Mouse (Mus musculus): ENCODE results near the gene Sdc3.

Gene Sdc3

DNA sequence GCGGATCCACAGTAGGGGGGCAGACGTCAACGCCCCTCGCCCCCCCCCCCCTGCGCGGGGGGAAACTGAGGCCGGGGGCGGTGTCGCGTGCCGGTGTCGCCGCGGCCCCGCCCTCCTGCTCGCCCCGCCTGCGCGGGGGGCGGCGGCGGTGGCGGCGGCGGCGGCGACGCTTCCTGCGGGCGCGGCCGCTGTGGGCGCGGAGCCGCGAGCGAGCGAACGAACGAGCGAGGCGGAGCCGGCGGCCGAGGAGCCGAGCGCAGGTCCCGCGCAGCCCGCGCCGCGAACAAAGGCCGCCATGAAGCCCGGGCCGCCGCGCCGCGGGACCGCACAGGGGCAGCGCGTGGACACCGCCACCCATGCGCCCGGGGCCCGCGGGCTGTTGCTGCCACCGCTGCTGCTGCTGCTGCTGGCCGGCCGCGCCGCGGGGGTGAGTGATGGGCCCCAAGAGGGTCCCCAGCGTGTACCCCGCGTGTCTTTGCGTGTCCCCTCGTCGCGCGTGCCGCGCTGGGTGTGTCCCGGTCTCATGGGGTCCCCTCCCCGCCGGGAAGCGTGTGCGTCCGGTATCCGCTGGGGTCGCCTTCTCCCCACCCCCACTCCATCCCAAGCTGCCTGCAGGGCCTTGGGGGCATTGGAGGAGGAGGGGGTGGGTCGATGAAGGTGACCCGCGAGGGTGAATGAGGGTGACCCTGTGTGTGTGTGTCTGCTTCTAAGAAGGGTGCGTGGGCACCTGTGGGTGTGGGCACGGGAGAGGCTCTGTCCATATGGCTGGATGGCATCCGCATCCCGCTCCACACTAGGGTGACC is at the start of gene Sdc3:
Gene Sdc3 (plus strand): TSS at position 162 of the 804 bp plus-strand sequence.
- 1% methylated on average over 74 of the region's 99 CpGs for WGBS

GRCm38 (mm10) chr4:130744058-130744457 is 48.3 kb upstream of the Sdc3 start:
- WGBS: 26% methylated on average over 4 of the region's 4 CpGs

- 38% methylated on average over 5 of the region's 5 CpGs for WGBS
These were observed 46.6 kb upstream of the Sdc3 start for GRCm38 (mm10) chr4:130745561-130746306.

- WGBS: 89% methylated on average over 7 of the region's 7 CpGs
These were observed 42.8 kb upstream of the Sdc3 start for GRCm38 (mm10) chr4:130749566-130749965.

- 57% methylated on average over 2 of the region's 2 CpGs for WGBS
These were observed 40.4 kb upstream of the Sdc3 start for GRCm38 (mm10) chr4:130751966-130752365.

GRCm38 (mm10) chr4:130752591-130752990 is 39.7 kb upstream of the Sdc3 start:
- WGBS: 27% methylated on average over 7 of the region's 7 CpGs

DNA sequence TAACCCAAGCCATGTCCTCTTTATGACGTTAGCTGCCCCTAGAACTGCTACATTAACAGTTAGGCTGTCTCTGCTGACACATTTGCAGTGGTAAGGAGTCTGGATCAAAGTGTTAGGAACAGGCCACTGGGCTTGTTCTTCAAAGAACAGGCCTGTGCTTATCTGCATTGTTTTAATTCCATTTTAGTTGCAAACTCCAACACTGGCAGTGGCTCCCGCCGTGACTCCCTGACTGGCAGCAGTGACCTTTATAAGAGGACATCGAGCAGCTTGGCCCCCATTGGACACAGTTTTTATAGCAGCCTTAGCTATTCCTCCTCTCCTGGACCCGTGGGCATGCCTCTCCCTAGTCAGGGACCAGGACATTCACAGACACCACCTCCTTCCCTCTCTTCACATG is 38.6 kb upstream of the Sdc3 start:
- WGBS: 39% methylated on average over 5 of the region's 5 CpGs

DNA sequence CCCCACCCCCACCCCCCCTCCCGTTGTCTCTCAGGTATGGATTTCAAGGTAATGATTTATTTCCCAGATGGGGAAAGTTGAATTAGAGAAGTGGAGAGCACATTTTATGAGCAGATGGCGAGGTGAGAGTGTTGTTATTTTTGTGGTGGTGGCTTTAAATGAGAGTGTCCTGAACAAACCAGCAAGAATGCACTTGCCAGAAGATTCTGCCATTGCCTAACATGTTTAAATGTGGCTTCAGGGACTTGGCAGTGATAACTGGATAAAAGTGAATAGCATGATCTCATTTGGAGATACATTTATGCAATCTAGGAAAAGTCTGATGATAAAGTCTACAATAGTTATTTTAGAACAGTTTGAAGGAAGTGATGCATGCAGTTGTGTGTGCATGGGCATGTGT is 37.6 kb upstream of the Sdc3 start:
- 56% methylated on average over 2 of the region's 2 CpGs for WGBS

- WGBS: 67% methylated on average over 2 of the region's 2 CpGs
These were observed 32.5 kb upstream of the Sdc3 start for GRCm38 (mm10) chr4:130759875-130760274.

- 64% methylated on average over 5 of the region's 5 CpGs for WGBS
These were observed 30.5 kb upstream of the Sdc3 start for GRCm38 (mm10) chr4:130761809-130762208.

GRCm38 (mm10) chr4:130765399-130766160 is 26.8 kb upstream of the Sdc3 start:
- WGBS: 46% methylated on average over 7 of the region's 7 CpGs

DNA sequence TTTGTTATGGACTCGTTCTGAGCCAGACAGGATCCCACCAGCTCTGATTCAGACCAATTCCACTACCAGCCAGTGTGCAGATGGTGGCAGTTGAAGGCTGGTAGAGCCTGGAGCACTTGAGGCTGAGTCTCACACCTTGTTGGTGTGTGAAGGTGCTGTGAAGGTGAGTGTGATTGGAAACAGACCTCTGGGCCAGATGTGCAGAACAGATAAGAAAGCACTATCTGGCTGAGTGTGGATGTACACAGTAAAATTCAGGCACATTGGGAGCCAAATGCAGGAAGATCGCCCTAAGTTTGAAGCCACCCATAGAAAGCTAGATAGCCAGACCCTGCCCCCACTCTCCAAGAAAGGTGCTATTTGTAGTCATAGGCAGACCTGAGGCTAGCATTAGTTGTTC is 25.9 kb upstream of the Sdc3 start:
- 61% methylated on average over 2 of the region's 2 CpGs for WGBS

DNA sequence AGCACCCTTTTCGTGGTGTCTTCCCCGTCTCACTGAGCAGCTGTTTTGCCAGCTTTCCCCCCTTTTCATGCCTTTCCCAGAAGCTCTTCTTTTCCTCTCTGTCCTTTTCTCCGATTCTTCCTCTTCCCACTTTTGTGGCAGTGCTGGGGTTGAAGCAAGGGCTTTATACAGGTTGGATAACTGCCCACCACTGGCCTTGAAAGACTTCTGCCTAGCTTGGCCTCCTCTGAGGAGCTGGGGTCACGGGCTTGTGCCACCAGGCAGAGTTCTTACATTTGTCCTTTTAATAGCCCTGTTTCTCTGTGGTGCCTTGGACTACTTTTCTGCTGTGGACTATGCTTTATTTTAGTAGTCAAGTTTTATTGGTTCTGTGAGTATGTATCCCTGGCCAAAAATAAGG is 25.4 kb upstream of the Sdc3 start:
- 53% methylated on average over 4 of the region's 4 CpGs for WGBS

GRCm38 (mm10) chr4:130773899-130774298 is 18.4 kb upstream of the Sdc3 start:
- 65% methylated on average over 4 of the region's 4 CpGs for WGBS

DNA sequence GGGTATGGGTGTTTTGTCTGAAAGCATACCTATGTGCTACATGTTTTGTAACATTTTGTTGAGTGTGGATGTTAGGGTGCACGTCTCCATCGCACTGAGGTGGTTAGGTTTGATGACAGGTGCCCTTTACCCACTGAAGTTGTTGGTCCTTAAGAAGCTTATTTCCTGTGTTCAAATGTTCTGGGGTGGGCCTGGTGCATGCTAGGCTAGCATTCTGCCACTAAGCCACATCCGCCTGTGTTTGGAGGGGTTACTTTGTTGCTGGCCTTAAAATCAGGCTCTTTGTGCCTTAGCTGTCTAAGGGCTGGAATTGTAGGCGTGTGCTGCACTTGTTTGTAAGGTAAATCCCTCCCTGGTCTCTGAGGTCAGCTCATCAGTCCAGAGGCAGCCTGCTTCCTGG is 17.5 kb upstream of the Sdc3 start:
- WGBS: 90% methylated on average over 4 of the region's 4 CpGs

DNA sequence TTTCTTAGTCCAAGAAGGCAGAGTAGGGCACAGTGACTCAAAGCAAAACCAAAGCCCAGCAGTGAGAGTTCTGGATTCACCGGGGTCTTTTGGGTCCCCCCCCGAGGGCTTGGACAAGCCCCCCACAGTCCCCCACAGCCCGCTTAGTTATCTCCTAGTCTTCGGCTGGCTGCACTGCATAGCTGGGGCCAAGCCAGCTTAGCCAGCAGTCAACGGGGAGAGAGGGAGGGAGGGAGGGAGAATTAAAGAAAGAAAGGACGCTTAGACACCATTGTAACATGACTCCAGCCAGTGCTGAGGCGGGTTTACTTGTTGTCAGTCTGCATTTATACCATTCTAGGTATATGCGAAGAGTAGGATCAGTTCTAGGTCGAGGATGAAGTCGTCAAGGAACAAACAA is 14.7 kb upstream of the Sdc3 start:
- WGBS: 58% methylated on average over 10 of the region's 10 CpGs

DNA sequence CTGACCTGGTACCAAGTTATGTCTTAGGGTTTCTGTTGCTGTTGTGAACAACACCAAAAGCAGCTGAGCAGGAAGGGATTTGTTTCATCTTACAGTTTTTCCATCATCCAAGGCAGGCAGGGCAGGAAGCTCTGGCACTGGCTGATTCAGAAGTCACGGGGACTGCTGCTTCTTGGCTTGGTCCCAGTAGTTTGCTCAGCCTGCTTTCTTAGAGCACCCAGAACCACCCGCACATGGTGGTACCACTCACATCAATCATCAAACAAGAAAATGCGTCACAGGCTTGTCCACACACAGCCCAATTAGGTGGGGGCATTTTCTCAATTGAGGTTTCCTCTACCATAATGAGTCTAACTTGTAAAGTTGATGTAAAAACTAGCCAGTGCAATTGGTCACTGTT is 13.3 kb upstream of the Sdc3 start:
- WGBS: 23% methylated on average over 3 of the region's 3 CpGs

DNA sequence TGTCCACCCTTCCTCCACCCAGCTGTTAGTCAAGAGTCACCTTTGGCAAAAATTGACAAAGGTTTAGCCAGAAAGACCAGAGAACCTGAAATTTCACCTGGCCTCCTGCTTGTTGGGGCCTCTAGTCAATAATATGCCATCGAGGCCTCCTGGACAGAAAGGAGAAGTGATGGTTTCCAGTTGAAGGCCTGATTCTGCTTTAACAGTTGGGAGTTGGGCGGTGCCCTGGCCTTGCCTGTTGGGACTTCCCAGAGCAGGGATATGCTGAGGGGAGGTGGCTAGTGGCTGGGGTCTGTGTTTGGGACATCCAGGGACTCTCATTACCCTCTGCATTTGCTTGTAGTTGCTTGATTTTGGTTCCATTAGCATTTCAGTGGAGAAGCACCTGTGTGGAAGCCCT is 9.8 kb upstream of the Sdc3 start:
- WGBS: 91% methylated on average over 2 of the region's 2 CpGs

- 15% methylated on average over 4 of the region's 4 CpGs for WGBS
These were observed 7.6 kb upstream of the Sdc3 start for GRCm38 (mm10) chr4:130784755-130785154.

DNA sequence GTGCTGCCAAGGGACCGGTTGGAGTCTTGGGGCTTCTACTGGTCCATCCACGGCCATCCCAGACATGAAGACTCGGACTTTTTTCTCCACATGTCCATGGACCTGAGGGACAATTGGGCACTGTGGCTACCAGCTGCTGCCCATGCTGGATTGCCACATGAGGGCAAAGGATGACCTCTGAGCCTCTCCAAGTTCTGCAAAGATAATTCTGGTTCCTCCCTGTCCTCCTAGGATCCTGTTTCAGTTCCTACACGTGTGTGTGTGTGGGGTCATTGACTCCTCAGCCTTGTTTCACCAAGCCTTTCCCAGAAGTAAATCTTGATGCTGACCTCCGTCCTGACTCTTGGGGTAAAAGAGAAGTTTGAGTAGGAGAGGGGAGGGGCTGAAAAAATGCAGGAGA is 4.8 kb upstream of the Sdc3 start:
- 88% methylated on average over 5 of the region's 5 CpGs for WGBS

DNA sequence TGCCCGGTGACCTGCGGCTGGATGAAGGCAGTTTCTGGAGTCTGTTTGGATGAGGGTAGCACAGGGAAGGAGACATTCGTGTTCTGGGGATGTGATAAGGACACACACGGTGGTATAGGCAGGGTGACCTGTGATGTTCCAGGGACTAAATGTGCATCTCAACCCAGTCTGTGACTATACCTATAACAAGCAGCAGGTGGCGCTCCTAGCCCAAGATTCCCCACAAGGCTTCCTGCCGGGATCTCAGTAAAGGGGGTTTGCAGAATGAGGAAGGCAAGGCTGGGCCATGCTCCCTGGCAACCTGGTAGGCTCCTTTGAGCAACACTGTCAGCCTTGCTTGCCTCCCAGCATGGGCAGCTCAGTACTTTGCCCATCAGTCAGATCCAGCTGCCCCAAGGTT is 2.2 kb upstream of the Sdc3 start:
- 12% methylated on average over 6 of the region's 6 CpGs for WGBS

DNA sequence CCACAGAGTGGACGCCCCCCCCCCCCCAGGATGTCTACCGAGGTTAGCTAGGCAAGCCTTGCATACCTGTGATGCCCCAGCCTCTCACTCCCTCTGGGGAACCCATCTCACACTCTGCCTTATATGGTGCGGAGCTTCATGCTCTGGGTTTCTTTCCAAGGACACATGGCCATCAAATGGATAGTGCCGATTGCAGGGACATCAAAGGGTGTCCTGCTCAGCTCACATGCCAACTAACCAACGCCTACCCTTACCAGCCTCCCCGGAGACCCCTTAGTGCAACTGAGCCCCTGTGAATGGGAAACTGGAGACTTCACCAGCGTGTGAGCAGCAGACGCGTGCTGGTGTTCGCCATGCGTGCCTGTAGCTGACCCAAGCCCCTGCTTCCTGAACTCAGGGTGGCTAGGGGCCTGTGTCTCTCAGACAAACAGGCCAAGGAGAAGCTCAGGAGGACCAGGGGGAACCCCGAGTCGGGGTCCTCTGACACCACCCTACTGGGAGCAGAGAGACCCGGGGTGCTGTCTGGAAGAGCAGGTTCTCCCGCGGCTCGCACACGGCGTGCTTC is 444 bp upstream of the Sdc3 start:
- 10% methylated on average over 19 of the region's 19 CpGs for WGBS
